In the genomic region with DNA sequence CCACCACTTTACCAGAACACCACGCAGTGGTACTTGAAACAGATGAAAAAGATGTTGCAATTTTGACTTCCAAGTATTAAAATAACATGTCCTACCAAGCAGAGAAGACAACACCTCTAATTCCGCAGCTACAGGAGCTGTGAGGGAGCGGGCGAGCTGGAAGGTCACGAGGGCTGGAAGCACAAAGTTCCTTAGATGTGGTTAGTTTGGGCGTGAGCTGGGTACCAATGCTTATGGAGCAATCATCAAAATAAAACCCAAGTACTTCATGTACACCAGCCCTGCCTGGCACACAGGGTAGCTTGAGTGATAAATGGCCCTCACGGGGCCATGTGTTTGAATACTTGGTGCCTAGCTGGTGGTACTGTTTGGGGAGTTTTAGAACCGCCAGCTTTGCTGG, we compare ENCODE assay signal across 34 mouse cellular contexts. TPM values are rescaled to one million over a fixed set of nuclear protein-coding genes. Genes with fewer than 3 reads are reported as not detected.
DNase-seq lines count a peak whose midpoint lies in the region; ATAC-seq and TF ChIP-seq lines count a peak whose summit lies in the region.
"Had no signal": no experiment of that assay in that cellular context is flagged by ENCODE, and none has a peak within 500 bp of the region (broad histone marks: within the 10 kb centered on the region; RNA-seq: fewer than 3 reads in every experiment).

No protein-coding gene starts in this region.

- H3K4me3 ChIP-seq in limb, embryonic 15.5 days: no peak overlapping the region
- no peak overlapping the region for H3K4me3 ChIP-seq in limb, embryonic 10.5 days
- H3K4me3 ChIP-seq in spleen, adult 2 months (ENCODE audit: extremely low read depth, insufficient read depth, insufficient read length): no peak overlapping the region
- no peak overlapping the region for H3K4me3 ChIP-seq in layer of hippocampus, adult 2 months
- H3K4me3 ChIP-seq: embryonic facial prominence, embryonic 15.5 days; gastrocnemius, adult 2 months; heart, embryonic 15.5 days; hindbrain, embryonic 12.5 days; intestine, embryonic 15.5 days; limb, embryonic 12.5 days; liver, embryonic 13.5 days; midbrain, embryonic 12.5 days; neural tube, embryonic 15.5 days had no signal

- intact Hi-C loops in heart, postnatal 14 days (cut with DNase I): no loop called here

- no peak for TF ChIP-seq POLR2A in spleen, adult 2 months (IDR thresholded peaks at IDR 0.05; ENCODE audit: low read depth, low read length)

- peaks cover 6% of the 10 kb centered on the region for H3K36me3 ChIP-seq in limb, embryonic 15.5 days
- H3K36me3 ChIP-seq in limb, embryonic 10.5 days: peaks cover 8% of the 10 kb centered on the region
- H3K36me3 ChIP-seq in spleen, adult 2 months (ENCODE audit: control insufficient read depth, insufficient read depth, low read length): no peaks in the 10 kb centered on the region
- H3K36me3 ChIP-seq: heart, embryonic 15.5 days; hindbrain, embryonic 12.5 days; intestine, embryonic 15.5 days; liver, embryonic 13.5 days; neural tube, embryonic 15.5 days had no signal

- no peaks in the 10 kb centered on the region for H3K27me3 ChIP-seq in limb, embryonic 15.5 days
- no peaks in the 10 kb centered on the region for H3K27me3 ChIP-seq in limb, embryonic 10.5 days (ENCODE audit: low read depth, poor library complexity, severe bottlenecking)
- H3K27me3 ChIP-seq in spleen, adult 2 months (ENCODE audit: control insufficient read depth, insufficient read depth, low read length): no peaks in the 10 kb centered on the region
- H3K27me3 ChIP-seq: CH12.LX; embryonic facial prominence, embryonic 15.5 days; heart, embryonic 15.5 days; hindbrain, embryonic 12.5 days; intestine, embryonic 15.5 days; limb, embryonic 12.5 days; liver, embryonic 13.5 days; midbrain, embryonic 12.5 days; neural tube, embryonic 15.5 days had no signal

- WGBS in limb, embryonic 15.5 days: 72% methylated on average over 8 of the region's 8 CpGs
- WGBS in limb, embryonic 10.5 days: 96% methylated on average over 8 of the region's 8 CpGs
- 48% methylated on average over 8 of the region's 8 CpGs for WGBS in spleen, adult 2 months

- H3K9ac ChIP-seq in limb, embryonic 15.5 days: no peak overlapping the region
- H3K9ac ChIP-seq: embryonic facial prominence, embryonic 15.5 days; heart, embryonic 15.5 days; hindbrain, embryonic 12.5 days; intestine, embryonic 15.5 days; limb, embryonic 12.5 days; liver, embryonic 13.5 days; midbrain, embryonic 12.5 days; neural tube, embryonic 15.5 days had no signal

- no peaks in the 10 kb centered on the region for H3K9me3 ChIP-seq in limb, embryonic 15.5 days
- H3K9me3 ChIP-seq in limb, embryonic 10.5 days (replicated peaks): no peaks in the 10 kb centered on the region; the same call in 1 of the 2 replicates
- H3K9me3 ChIP-seq: embryonic facial prominence, embryonic 15.5 days; heart, embryonic 15.5 days; hindbrain, embryonic 12.5 days; intestine, embryonic 15.5 days; limb, embryonic 12.5 days; liver, embryonic 13.5 days; neural tube, embryonic 15.5 days had no signal

- no peak for TF ChIP-seq CTCF in spleen, adult 2 months (IDR thresholded peaks at IDR 0.05; ENCODE audit: extremely low read depth, insufficient read depth, insufficient read length, insufficient replicate concordance)
- TF ChIP-seq CTCF in layer of hippocampus, adult 2 months (conservative IDR thresholded peaks at IDR 0.05): no peak

- H3K4me1 ChIP-seq in limb, embryonic 15.5 days: peaks cover 23% of the 10 kb centered on the region
- peaks cover 19% of the 10 kb centered on the region; the same call in 1 of the 2 replicates for H3K4me1 ChIP-seq in limb, embryonic 10.5 days
- H3K4me1 ChIP-seq in spleen, adult 2 months (ENCODE audit: control insufficient read depth, insufficient read depth, insufficient read length): peaks cover 12% of the 10 kb centered on the region; the same call in 1 of the 2 replicates
- H3K4me1 ChIP-seq: midbrain, embryonic 12.5 days; neural tube, embryonic 15.5 days had no signal

- no peak for ATAC-seq in limb, embryonic 15.5 days (ENCODE audit: insufficient number of reproducible peaks, low FRiP score, low TSS enrichment, low read depth)
- ATAC-seq: activated CD4-positive, CD25-positive, alpha-beta regulatory T cell, adult 4 months; forebrain, embryonic 14.5 days; hindbrain, postnatal 0 days; intestine, embryonic 15.5 days had no signal

- peak; percentile 13 for DNase-seq in adrenal gland, adult 2 months
- no peak for DNase-seq in adrenal gland, postnatal 36 days
- DNase-seq in limb, embryonic 10.5 days (ENCODE audit: low spot score): no peak
- DNase-seq in spleen, adult 2 months (ENCODE audit: low read depth in 1 of 2, low spot score in 2 of 2): no peak
- no peak for DNase-seq in spleen, adult 18-20 months
- no peak for DNase-seq in heart, postnatal 14 days
- DNase-seq in layer of hippocampus, adult 2 months (ENCODE audit: low spot score in 2 of 2): no peak
- DNase-seq: adrenal gland, postnatal 10 days; cerebellum, adult 18-20 months; cerebellum, postnatal 10 days; gastrocnemius, adult 2 months; gastrocnemius, postnatal 36 days; heart, postnatal 36 days; kidney, adult 2 months; kidney, postnatal 4 days; layer of hippocampus, postnatal 36 days; liver, embryonic 13.5 days; lung, postnatal 10 days; right cerebral cortex, postnatal 4 days; thymus, postnatal 4 days had no signal

- peak overlapping the region; percentile 30; the same call in 1 of the 2 replicates for H3K27ac ChIP-seq in limb, embryonic 15.5 days
- H3K27ac ChIP-seq in limb, embryonic 10.5 days: no peak overlapping the region
- 0 out of 2 replicates have a peak overlapping the region, but pooled peaks have one; percentile 1 for H3K27ac ChIP-seq in spleen, adult 2 months (ENCODE audit: insufficient read depth, low read length)
- H3K27ac ChIP-seq in layer of hippocampus, adult 2 months: no peak overlapping the region
- H3K27ac ChIP-seq: embryonic facial prominence, embryonic 15.5 days; gastrocnemius, adult 2 months; heart, embryonic 15.5 days; hindbrain, embryonic 12.5 days; hindbrain, postnatal 0 days; intestine, embryonic 15.5 days; limb, embryonic 12.5 days; liver, embryonic 13.5 days; midbrain, embryonic 12.5 days; neural tube, embryonic 15.5 days had no signal

- no peak overlapping the region for H3K4me2 ChIP-seq in limb, embryonic 15.5 days
- H3K4me2 ChIP-seq: embryonic facial prominence, embryonic 15.5 days; heart, embryonic 15.5 days; hindbrain, embryonic 12.5 days; intestine, embryonic 15.5 days; limb, embryonic 12.5 days; liver, embryonic 13.5 days; midbrain, embryonic 12.5 days; neural tube, embryonic 15.5 days had no signal

RNA-seq across cellular contexts. Expression of gene D6Ertd527e, which starts 25.3 kb away (rescaled TPM):
- total RNA-seq in adrenal gland, adult 2 months (2021): not detected
- 0.11 and 0.37 TPM in 2 replicates for polyA plus RNA-seq in adrenal gland, adult 2 months (2012; rRNA removed)
- total RNA-seq in adrenal gland, postnatal 36 days (2021): not detected
- 0.44 and 0.97 TPM in 2 replicates for polyA plus RNA-seq in limb, embryonic 15.5 days (2015; fragmentation: Nextera tagmentation; extraction: Ambion mirVana)
- 0.18 and 0.33 TPM in 2 replicates for polyA plus RNA-seq in limb, embryonic 10.5 days (2016; fragmentation: Nextera tagmentation; extraction: Ambion mirVana)
- 0.90 and 2.9 TPM in 2 replicates for polyA plus RNA-seq in spleen, adult 2 months (2012; rRNA removed)
- not detected for total RNA-seq in heart, postnatal 14 days (2021)
- total RNA-seq in layer of hippocampus, adult 2 months (2021): not detected
- total RNA-seq: ES-E14; gastrocnemius, adult 2 months; gastrocnemius, postnatal 36 days; heart, postnatal 36 days; layer of hippocampus, postnatal 36 days had no signal
- polyA plus RNA-seq: C2C12; forebrain, embryonic 14.5 days; liver, embryonic 13.5 days; midbrain, embryonic 12.5 days had no signal

Comparison
In these comparisons a context has a peak if more than half of its experiments do, and no peak if none do; other contexts are left out.
1. H3K27ac ChIP-seq: peak in limb, embryonic 15.5 days (single experiment) and spleen, adult 2 months (single experiment); none in limb, embryonic 10.5 days (single experiment) and layer of hippocampus, adult 2 months (single experiment).